In the genomic region with DNA sequence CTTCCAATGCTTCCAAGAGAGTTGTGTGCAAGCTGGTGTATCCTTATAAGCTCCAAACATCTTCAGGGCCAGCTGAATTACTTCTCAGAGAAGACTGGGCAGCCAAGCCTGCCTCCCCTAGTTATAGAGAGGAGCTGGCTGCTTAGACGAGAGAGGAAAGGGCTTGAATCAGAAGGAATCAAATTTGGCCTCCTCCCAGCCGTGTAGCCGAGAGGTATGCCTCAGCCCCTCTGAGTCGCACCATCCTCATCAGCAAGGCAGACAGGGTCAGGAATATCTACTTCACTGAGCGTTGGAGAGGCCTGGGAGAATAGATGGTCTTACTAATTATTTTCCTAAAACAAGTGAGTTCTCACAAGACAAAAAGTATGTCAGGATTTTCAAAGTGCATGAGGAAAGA, we compare ENCODE assay signal across 18 mouse cellular contexts. TPM values are rescaled to one million over a fixed set of nuclear protein-coding genes. Genes with fewer than 3 reads are reported as not detected.
"Had no signal": no experiment of that assay in that cellular context is flagged by ENCODE, and none has a peak within 500 bp of the region (broad histone marks: within the 10 kb centered on the region; RNA-seq: fewer than 3 reads in every experiment).

No protein-coding gene starts in this region.

- H3K4me2 ChIP-seq: limb, embryonic 12.5 days; limb, embryonic 15.5 days; liver, embryonic 11.5 days; midbrain, embryonic 12.5 days; neural tube, embryonic 13.5 days had no signal

- H3K9ac ChIP-seq: limb, embryonic 12.5 days; limb, embryonic 15.5 days; liver, embryonic 14.5 days; liver, postnatal 0 days; midbrain, embryonic 12.5 days; neural tube, embryonic 13.5 days had no signal

- H3K27me3 ChIP-seq: midbrain, embryonic 12.5 days; neural tube, embryonic 13.5 days had no signal

- H3K4me1 ChIP-seq: midbrain, embryonic 12.5 days; neural tube, embryonic 13.5 days had no signal

- H3K9me3 ChIP-seq: limb, embryonic 12.5 days; limb, embryonic 15.5 days; midbrain, embryonic 12.5 days; neural tube, embryonic 13.5 days had no signal

- H3K27ac ChIP-seq: limb, embryonic 12.5 days; limb, embryonic 15.5 days; liver, embryonic 14.5 days; midbrain, embryonic 12.5 days; neural tube, embryonic 13.5 days had no signal

- ATAC-seq: inflammation-experienced regulatory T-cells, adult 6 months; liver, postnatal 0 days; midbrain, embryonic 16.5 days had no signal

- DNase-seq: kidney, adult 18-20 months; kidney, adult 9 months; kidney, postnatal 14 days; kidney, postnatal 4 days; left cerebral cortex, postnatal 4 days; liver, postnatal 0 days; lung, postnatal 4 days; retina, postnatal 1 day; thymus, postnatal 25 days had no signal

- H3K4me3 ChIP-seq: limb, embryonic 12.5 days; limb, embryonic 15.5 days; midbrain, embryonic 12.5 days; myocyte; neural tube, embryonic 13.5 days had no signal

- H3K36me3 ChIP-seq: limb, embryonic 12.5 days; limb, embryonic 15.5 days; midbrain, embryonic 12.5 days; neural tube, embryonic 13.5 days had no signal

RNA-seq across cellular contexts. Expression of gene Ltbp2, which starts 40.7 kb away (rescaled TPM):
- polyA plus RNA-seq: inflammation-experienced regulatory T-cells, adult 6 months had no signal
